Comparison of ENCODE assay signal across 20 mouse cellular contexts in the genomic region with DNA sequence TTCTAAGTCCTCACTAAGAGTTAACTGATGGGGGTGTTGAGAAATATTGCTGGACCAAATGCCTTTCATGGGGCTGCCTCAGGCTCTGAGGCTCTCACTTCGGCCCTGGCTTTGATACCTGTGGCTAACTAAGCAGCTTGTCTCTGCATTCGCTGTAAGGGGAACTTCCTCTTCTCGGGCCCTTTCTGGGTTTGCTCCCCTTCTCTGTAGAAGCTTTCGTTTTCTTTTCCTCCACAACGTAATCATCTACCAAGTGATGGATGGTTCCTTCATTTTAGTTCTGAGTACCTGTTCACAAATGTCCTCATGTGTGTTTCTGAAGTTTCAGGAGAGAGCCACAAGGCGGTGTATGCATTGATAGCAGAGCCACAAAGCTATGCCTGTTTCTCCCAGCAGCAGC. TPM values are rescaled to one million over a fixed set of nuclear protein-coding genes. Genes with fewer than 3 reads are reported as not detected.
"Had no signal": no experiment of that assay in that cellular context is flagged by ENCODE, and none has a peak within 500 bp of the region (broad histone marks: within the 10 kb centered on the region; RNA-seq: fewer than 3 reads in every experiment).

No protein-coding gene starts in this region.

- H3K4me1 ChIP-seq: limb, embryonic 12.5 days; liver, embryonic 13.5 days; lung, embryonic 15.5 days; midbrain, embryonic 10.5 days; midbrain, embryonic 15.5 days; neural tube, embryonic 13.5 days; stomach, embryonic 15.5 days had no signal

- DNase-seq: kidney, adult 18-20 months; kidney, postnatal 10 days; kidney, postnatal 4 days; liver; liver, embryonic 13.5 days; liver, postnatal 0 days; lung, postnatal 14 days; right cerebral cortex, postnatal 25 days; thymus, adult 2 months; thymus, postnatal 25 days had no signal

- H3K4me3 ChIP-seq: layer of hippocampus, adult 2 months; limb, embryonic 12.5 days; liver, embryonic 13.5 days; lung, embryonic 15.5 days; midbrain, embryonic 10.5 days; midbrain, embryonic 15.5 days; neural tube, embryonic 13.5 days; stomach, embryonic 15.5 days had no signal

- H3K9me3 ChIP-seq: limb, embryonic 12.5 days; liver, embryonic 13.5 days; lung, embryonic 15.5 days; midbrain, embryonic 10.5 days; midbrain, embryonic 15.5 days; neural tube, embryonic 13.5 days; stomach, embryonic 15.5 days had no signal

- H3K27me3 ChIP-seq: limb, embryonic 12.5 days; liver, embryonic 13.5 days; lung, embryonic 15.5 days; midbrain, embryonic 15.5 days; neural tube, embryonic 13.5 days; stomach, embryonic 15.5 days had no signal

- H3K9ac ChIP-seq: limb, embryonic 12.5 days; liver, embryonic 13.5 days; liver, postnatal 0 days; lung, embryonic 15.5 days; midbrain, embryonic 15.5 days; neural tube, embryonic 13.5 days; stomach, embryonic 15.5 days had no signal

- ATAC-seq: liver, postnatal 0 days; midbrain, embryonic 15.5 days had no signal

- H3K4me2 ChIP-seq: limb, embryonic 12.5 days; liver, embryonic 13.5 days; lung, embryonic 15.5 days; midbrain, embryonic 15.5 days; neural tube, embryonic 13.5 days; stomach, embryonic 15.5 days had no signal

- H3K27ac ChIP-seq: layer of hippocampus, adult 2 months; limb, embryonic 12.5 days; liver, embryonic 13.5 days; lung, embryonic 15.5 days; midbrain, embryonic 10.5 days; midbrain, embryonic 15.5 days; neural tube, embryonic 13.5 days; stomach, embryonic 15.5 days had no signal

RNA-seq across cellular contexts. Expression of gene Pgpep1l, which starts 55.0 kb away (rescaled TPM):
- total RNA-seq: monocyte, adult 5-6 weeks had no signal
- polyA plus RNA-seq: kidney, embryonic 14.5 days; limb, embryonic 12.5 days; liver, embryonic 13.5 days; liver, postnatal 0 days; lung, embryonic 15.5 days; midbrain, embryonic 10.5 days; midbrain, embryonic 15.5 days; neural tube, embryonic 13.5 days; small intestine, adult 2 months; stomach, embryonic 15.5 days had no signal
